Mouse (Mus musculus) C2C12 (cell line): Measurements from ENCODE around the gene Gm45062.

Experiments used
- CEBPB ChIP-seq: IDR thresholded peaks from one replicate; pipeline ENCODE4 v1.6.1; 2011; ENCODE audit warnings: low read depth, mild to moderate bottlenecking, control low read depth, moderate library complexity
- CTCF ChIP-seq: IDR thresholded peaks from one replicate; pipeline ENCODE4 v1.5.1; 2011; ENCODE audit not compliant: control insufficient read depth, insufficient read depth, insufficient read length
- FOSL1 ChIP-seq: IDR thresholded peaks from one replicate; pipeline ENCODE4 v1.8.0; 2011; ENCODE audit warnings: mild to moderate bottlenecking, low read length; ENCODE audit not compliant: poor library complexity, insufficient read depth, severe bottlenecking
- MAX ChIP-seq: IDR thresholded peaks from one replicate; pipeline ENCODE4 v1.6.1; 2011; ENCODE audit warnings: mild to moderate bottlenecking, control low read depth

- TF ChIP-seq FOSL1 (no peak), CTCF (no peak), CEBPB (no peak), MAX (no peak)
These were observed 173.9 kb downstream of the Gm45062 start for GRCm38 (mm10) chr6:8433179-8433578.
